Mouse (Mus musculus) ovary, adult 18-20 months (tissue): Measurements from ENCODE around the gene Ccr4.
A peak's percentile ranks its signal among the peaks of the same experiment; 100 is the strongest.

Experiments
- DNase-seq: peaks from one replicate; pipeline ENCODE4 v3.0.0; 2022; ENCODE audit warnings: low spot score, mixed read lengths

The Ccr4 gene

GRCm38 (mm10) chr9:114504816-114505215 lies at the start of gene Ccr4:
Gene Ccr4 (minus strand): TSS chr9:114504916.
- DNase-seq = no peak

GRCm38 (mm10) chr9:114553828-114554227 lies 49.1 kb upstream of the Ccr4 start:
- no peak for DNase-seq

- no peak for DNase-seq
Measured at GRCm38 (mm10) chr9:114550033-114550432, 45.3 kb upstream of the Ccr4 start.

GRCm38 (mm10) chr9:114549117-114549516 lies 44.4 kb upstream of the Ccr4 start:
- no peak for DNase-seq

DNA sequence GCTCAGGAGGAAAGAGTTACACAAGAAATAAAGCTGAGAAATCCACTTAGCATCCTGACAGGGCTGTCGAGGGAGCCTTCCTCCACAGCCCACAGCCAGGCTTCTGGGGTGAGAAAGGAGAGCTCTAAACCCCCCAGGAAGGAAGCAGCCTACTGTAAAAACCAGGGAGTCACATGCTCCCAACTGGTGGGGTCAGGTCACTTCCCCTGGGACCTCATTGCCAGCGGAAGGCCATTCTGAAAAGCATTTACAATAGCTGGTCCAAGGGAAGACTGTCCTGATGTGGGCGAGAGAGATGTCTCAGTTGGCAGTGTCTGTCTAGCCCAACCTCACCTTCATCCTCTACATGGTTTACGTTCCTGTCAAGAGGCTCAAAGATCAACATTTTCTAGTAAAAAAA lies 43.8 kb upstream of the Ccr4 start:
- DNase-seq = no peak

DNA sequence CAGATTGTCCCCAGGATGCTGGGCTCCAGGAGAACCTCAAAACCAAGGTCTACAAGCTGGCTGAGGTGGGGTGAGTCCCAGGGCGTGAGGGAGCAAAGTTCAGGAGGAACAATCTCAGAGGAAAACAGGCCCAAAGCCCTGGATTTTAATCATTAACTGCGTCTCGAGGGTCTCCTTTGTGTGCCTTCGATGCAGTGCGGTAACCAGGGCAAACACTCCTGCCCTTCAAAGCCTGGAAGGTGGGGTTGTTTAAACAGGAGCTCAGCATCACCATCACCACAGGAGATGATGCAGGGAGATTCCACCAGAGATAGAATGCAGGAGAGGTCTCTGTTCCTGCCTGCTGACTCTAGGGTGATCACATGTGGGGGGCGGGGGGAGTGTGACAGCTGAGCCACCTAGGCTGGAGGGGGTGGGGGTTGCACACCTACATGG lies 42.9 kb upstream of the Ccr4 start:
- DNase-seq = no peak

- DNase-seq = no peak
Measured at GRCm38 (mm10) chr9:114546765-114547164, 42.0 kb upstream of the Ccr4 start.

- no peak for DNase-seq
Measured at GRCm38 (mm10) chr9:114544754-114545393, 40.2 kb upstream of the Ccr4 start.

DNA sequence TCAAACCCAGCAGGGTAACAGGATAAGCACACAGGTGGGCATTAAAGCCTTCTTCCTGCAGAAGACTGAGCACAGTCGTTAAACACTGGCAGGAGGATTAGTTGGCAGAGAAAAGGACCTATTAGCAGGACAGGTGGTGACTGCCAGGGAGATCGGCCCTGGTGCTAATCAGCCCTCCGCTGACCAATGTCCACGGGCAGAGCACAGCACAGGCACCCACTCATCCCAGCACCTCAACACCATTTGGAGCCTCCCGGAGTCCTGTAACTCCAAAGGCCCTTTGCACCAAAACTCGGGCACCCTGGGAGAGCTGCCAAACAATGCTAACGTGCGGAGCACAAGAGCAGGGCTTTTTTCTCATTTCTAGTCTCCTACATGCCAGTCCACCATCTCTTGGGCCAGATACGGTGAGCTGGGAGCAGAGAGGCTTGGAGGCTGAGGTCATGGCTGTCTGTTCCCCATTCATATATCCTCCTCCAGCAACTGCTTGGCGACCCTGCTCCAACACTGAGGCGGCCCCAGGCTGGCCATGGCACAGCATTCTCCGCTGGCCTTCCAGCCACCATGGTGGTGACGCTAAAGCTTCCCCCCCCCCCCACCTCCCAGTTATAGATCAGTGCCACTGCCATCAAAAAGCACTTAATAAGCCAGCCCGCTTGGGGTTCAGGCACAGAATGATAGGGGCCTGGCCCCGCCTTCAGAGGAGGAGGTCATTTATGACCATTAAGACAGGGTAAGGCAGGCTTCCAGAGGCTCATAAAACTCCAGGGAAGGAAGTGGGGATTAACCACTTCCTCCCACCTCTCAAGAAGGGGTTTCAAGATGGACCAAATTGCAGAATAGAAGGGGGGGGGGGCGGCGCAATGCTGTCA lies 39.4 kb upstream of the Ccr4 start:
- no peak for DNase-seq

DNA sequence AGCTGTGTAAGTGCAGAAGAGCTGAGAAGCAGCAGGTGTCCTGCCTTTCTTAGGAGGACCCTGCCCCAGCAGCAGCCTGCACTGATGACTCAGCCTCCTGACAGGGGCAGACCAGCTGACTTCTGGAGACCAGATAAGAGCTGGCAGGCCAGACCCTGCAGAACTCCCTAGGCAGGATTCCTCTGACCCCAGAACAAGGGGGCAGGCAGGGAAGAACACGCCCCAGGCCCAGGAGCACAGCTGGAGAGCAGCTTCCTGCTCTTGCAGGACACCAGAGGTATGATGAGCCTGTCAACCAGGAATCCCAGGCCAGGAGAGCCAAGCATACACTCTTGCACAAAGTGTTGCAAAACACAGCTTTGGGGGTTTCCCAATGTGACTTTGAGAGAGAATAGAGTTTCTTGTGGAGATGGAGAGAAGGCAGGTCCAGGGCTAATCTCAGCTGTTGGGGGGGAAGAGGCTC lies 36.6 kb upstream of the Ccr4 start:
- DNase-seq = peak; percentile 4

DNA sequence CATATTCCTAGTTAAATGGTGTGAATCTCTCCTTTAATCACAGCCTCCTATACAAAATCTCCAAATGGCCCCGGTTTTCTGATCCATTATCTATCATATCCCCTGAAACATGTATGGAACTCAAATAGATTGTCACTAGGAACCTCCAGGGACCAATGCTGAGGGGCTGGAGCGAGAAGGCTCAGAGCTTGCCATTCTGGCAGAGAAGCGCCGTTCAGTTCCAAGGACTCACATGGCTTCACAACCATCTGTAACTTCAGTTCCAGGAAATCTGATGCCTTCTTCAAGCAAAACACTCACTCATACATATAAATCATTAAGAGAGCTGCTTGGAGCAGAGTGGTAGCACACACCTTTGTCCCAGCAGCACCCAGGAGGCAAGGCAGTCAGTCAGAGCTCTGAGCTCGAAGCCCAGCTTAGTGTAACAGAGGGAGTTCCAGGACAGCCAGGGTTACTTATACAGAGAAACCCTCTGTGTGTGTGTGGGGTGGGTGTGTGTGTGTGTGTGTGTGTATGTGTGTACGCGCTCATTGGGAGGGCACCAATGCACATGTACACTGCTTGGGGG lies 34.4 kb upstream of the Ccr4 start:
- no peak for DNase-seq

GRCm38 (mm10) chr9:114536628-114537027 lies 31.9 kb upstream of the Ccr4 start:
- no peak for DNase-seq

DNA sequence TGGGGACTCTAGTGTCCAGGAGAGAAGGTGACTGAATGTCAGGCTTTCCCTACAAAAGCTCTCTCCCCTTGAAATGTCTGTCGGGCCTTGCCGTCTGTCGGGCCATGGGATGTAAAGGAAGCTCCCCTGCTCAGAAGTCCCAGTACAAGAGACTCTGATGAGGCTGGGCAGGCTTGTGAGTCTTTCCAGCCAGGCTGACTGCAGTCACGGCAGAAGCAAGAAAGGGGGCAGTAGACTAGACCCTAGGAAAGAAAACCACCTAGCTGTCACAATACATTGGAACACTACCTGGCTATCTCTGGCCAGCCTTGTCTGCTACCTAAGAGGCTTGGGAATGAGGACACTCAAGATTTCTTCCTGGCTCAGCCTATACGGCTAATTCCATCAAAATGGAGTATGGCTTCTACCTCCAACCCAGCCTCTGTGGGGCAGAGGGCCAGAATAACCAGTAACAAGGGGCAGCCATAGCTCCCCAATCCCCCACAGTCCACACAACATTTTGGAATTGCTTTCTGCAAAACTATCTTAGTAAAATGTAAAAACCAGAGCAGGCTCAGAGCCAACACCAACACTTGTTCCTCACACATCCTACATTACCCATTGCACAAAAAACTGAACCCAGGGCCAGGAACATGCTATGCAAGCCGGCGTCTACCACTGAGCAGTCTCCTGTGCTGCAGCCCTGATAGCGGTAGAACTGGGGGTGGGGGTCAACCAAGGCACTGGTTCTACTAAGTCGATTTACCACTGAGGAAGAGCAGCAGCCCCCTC lies 30.2 kb upstream of the Ccr4 start:
- DNase-seq = no peak

- no peak for DNase-seq
Measured at GRCm38 (mm10) chr9:114533848-114534247, 29.1 kb upstream of the Ccr4 start.

GRCm38 (mm10) chr9:114531276-114531675 lies 26.6 kb upstream of the Ccr4 start:
- no peak for DNase-seq

DNA sequence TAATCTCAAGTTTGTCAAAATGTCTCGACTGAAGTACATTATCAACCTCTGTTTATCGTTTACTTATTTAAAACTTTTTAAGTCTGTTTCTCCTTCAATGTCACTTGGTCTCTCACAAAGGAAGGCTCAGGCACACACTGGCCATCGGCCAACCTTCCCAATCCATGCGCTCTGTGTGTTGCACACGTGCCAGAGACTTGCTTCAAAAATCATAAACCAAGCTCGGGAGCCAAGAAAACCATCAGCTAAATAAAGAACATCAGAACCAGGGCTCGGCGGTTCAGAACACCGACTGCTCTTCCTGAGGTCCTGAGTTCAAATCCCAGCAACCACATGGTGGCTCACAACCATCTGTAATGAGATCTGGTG lies 23.9 kb upstream of the Ccr4 start:
- no peak for DNase-seq

GRCm38 (mm10) chr9:114527992-114528679 lies 23.4 kb upstream of the Ccr4 start:
- DNase-seq = no peak

DNA sequence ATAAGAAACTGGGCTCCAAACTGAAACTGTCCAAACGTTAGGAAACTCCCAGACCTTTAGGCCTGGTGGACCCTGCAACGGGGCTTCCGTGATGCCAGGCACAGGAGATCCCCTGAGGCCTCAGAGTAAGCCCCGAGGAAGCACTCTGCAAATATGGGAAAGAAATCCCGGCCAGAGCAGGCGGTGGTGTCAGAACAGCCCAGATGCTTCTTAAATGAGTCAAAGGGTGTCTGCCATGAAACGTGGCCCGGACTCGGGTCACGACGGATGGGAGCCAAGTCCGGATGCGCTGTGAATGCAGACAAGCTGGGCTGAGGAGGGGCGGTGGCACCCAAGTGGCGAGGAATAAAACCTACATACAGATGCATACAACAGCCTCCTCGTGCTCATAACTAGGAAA lies 22.4 kb upstream of the Ccr4 start:
- no peak for DNase-seq

GRCm38 (mm10) chr9:114526581-114526980 lies 21.9 kb upstream of the Ccr4 start:
- no peak for DNase-seq

- DNase-seq = no peak
Measured at GRCm38 (mm10) chr9:114525891-114526290, 21.2 kb upstream of the Ccr4 start.

GRCm38 (mm10) chr9:114525073-114525633 lies 20.4 kb upstream of the Ccr4 start:
- no peak for DNase-seq
